Mouse (Mus musculus): ENCODE measurements around the gene Foxn1.

Foxn1 gene

DNA sequence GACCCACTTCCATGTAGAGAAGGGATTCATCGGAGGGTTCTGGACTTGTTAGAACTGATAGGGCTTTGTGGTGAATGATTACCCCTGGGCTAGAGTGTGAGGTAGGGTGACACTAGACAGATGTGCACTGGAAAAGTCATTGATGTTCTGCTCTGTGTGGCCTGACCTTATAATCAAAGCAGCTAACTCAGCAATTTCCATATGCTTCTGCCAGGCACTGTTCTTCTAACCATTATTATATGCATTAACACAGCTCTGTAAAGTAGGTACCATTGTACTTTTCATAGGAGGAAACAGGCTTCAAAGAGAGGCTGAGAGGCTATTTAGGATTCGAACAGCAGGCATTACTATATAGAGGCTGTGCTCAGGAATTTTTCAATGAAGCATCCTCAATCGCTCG, 59.1 kb downstream of the Foxn1 start:
- DNase-seq (ENCODE audit: low spot score), result no peak

DNA sequence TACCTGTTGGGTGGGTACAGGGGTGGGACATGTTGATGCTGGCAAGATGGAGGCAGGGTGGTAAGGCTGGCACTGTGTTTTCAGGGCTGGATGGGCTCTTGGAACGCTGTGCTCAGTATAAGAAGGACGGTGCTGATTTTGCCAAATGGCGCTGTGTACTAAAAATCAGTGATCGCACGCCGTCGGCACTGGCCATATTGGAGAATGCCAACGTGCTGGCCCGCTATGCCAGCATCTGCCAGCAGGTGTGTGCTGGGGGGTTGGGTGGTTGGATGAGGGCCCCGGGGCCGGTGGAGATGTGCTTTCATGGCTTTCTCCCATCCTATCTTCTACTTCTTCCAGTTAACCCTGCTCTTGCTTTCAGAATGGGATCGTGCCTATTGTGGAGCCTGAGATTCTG, 61.4 kb downstream of the Foxn1 start:
- no peak for DNase-seq (ENCODE audit: low spot score)

DNA sequence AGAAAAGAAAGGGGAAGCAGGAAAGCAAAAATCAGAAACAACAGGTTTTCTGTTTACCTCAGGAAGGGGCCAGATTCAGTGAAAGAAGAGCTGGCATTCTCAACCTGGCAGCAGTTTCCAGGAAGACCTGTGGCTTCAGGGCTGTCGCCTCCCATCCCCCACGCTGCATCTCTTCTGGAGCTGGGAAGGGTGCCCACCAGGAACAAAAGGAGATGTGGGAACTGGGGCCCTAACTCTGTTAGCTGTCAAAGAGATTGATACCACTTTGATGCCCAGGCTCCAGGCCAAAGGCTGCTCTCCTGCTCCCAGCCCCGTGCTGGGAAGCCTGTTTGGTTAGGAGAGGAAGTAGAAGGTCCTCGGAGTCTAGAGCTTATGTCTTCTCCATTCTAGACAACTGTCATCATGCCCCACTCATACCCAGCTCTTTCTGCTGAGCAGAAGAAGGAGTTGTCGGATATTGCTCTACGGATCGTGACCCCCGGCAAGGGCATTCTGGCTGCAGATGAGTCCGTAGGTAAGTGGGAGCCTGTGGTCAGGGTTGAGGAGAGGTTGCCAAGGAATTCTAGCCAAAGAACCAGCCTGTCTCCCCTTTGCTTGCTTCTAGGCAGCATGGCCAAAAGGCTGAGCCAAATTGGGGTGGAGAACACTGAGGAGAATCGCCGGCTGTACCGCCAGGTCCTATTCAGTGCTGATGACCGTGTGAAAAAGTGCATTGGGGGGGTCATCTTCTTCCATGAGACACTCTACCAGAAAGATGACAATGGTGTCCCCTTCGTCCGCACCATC, 62.2 kb downstream of the Foxn1 start:
- DNase-seq (ENCODE audit: low spot score), result no peak

DNA sequence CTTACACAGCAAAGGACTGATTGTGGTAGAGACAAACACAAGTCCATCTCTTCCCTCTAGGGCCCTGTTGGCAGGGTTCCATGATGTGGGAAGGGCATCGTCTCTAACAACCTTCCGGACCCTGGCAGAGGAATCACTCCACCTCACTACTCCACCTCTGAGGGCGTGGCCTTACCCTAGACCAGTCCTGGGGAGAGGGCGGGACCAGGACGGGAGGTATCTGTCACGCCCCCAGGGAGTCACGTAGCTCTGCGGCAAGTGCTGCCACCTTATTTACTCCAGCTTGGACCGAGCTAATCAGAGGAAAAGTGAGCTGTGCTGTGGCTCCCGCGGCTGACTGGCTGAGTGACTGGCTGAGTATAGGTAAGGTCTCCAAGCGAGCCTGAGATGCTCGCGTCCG, 63.5 kb downstream of the Foxn1 start, which contains the start of gene Aldoc:
Gene Aldoc, plus strand, starts transcription at position 109 of the 400 bp plus-strand sequence.
- no peak for DNase-seq (ENCODE audit: low spot score)

DNA sequence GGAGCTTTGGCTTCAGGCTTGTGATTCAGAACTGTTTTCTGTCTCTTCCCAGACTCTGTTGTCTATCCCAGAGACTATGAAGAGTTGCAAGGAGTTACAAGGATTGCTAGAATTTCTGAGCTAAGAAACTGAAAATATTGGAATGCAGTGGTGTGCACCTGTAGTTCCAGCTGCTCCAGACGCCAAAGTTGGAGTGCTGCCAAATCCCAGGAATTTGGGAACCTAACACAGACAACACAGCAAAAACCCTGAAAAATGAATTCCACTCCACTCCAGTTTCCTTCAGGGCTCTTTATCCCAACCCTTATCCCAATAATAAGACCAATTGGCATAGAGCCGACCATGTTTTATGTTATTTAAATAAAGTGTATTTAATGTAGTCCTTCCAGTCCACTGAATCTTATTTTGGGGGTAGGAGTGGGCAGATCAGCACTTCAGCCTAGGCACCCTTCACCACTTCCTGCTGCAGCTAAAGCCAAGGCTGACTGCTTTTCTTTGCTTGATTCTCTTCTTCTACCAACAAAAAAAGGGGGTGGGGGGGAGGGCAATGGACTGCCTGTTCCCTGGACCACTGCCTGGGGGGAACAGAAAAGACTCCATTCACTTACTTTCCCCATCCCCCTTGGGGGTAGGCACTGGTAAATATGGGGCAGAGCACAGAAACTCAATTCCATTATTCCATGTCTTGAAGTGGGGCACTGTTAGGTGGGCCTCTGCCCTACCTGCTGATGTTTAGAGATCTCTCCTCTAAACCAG, 64.1 kb downstream of the Foxn1 start:
- no peak for DNase-seq (ENCODE audit: low spot score)

DNA sequence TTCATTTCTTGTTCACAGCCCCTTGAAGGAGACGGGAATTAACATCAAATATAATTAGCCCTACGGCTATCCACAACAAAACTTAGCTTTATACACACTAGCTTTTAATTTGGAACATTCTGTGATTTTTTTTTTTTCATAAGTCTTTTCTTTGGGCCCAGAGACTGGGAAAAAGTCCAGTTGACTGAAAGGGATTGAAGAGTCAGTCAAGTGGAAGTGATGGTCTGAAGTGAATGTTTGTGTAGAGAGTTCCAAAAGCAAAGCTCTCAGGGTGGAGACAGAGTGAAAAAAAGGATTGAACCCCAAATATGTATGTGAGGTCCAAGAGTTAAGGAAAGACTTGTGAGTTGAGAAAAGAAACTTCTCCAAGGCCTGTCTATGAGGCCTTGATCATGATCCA, 67.9 kb downstream of the Foxn1 start:
- no peak for DNase-seq (ENCODE audit: low spot score)

DNA sequence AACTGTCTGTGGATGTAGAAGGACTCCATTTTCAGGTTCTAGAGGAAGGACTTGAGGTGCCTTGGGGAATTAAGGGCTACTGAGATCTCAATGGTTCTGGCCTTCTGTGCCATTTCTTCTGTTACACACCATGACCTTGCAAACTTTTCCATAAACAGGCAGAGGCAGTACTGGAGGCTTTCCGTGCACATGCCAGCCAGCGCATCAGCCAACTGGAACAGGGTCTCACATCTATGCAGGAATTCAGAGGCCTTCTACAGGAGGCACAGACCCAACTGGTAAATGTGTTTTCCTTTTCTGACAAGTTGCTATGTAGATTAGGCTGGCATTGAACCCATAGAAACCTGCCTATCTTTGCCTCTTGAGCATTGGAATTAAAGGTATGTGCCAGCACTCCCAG, 72.7 kb downstream of the Foxn1 start:
- no peak for DNase-seq (ENCODE audit: low spot score)

DNA sequence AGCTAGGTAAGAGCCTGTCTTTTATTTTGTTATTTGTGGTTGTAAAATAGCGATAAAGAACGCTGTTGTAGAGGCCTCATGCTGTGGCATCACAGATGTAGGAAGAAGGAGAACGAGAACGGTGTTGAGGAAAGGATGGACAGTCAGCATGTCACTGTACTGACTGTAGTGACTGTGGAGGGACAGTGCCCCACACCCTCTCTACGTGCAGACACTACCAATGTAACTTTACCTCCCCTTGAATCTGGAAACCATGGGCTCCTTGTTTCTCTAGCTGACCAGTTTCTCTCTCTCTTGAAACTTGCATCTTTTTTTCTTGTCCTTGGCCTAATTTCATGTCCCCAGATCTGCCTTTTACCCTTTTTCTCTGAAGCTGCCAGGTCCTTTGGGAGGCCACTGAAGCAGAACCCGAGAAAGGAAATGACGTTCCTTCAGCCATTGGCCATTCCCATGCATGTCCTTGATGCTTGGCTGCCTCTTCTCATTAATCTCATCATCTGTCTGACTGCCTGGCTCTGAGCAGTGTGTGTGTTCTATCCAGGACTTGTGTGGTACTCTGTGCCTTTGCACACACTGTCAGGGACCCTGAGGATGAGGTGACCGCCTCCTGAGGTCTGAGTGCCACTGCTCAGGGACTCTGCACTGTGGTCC, 75.4 kb downstream of the Foxn1 start:
- no peak for DNase-seq (ENCODE audit: low spot score)

All from urinary bladder, postnatal 10 days (tissue).